Comparison of ENCODE assay signal across 10 mouse cellular contexts in the genomic region with DNA sequence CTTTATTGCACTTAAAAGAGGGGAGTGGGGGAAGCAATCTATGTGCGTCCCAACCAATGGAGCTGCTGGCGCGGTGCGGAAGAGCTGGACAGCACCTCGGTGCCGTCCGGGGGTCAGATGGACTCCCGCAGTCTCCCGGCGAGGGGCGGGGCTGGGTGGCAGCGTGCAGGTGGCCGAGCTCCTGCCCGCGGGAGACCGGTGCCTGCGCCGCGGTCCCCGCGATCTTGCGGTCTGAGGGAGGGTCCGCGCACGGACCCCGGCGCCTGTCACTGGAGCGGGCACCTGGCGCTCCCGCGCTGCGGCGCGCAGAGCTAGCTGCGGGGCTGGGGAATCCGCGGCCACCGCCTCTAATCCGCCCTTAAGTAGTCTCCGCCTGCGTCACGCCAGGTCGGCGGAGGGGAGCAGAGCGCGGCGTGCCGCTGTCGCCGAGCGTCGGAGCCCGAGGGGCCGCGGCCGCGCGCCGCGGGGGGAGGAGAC. TPM values are rescaled to one million over a fixed set of nuclear protein-coding genes. Genes with fewer than 3 reads are reported as not detected.
DNase-seq lines count a peak whose midpoint lies in the region; ATAC-seq and TF ChIP-seq lines count a peak whose summit lies in the region.
"Had no signal": no experiment of that assay in that cellular context is flagged by ENCODE, and none has a peak within 500 bp of the region (broad histone marks: within the 10 kb centered on the region; RNA-seq: fewer than 3 reads in every experiment).

Gene Gjd2, minus strand, starts transcription at position 325 of the 477 bp plus-strand sequence.

- H3K9ac ChIP-seq in ES-Bruce4 (ENCODE audit: low read depth, poor library complexity, severe bottlenecking) = peak within 1 kb of the TSS; percentile 32
- H3K9ac ChIP-seq in liver, embryonic 16.5 days (ENCODE audit: low read depth, low read length) = no peak within 1 kb of the TSS

- no peaks in the 10 kb centered on the region for H3K36me3 ChIP-seq in heart, embryonic 10.5 days
- H3K36me3 ChIP-seq in ES-Bruce4 (ENCODE audit: control insufficient read depth, insufficient read depth, low read length, poor library complexity, severe bottlenecking) = no peaks in the 10 kb centered on the region
- H3K36me3 ChIP-seq in liver, embryonic 16.5 days (ENCODE audit: control insufficient read depth, insufficient read depth) = no peaks in the 10 kb centered on the region

- peak within 1 kb of the TSS; percentile 37 for H3K4me2 ChIP-seq in liver, embryonic 16.5 days (ENCODE audit: low read depth, low read length)

- under 1% methylated on average over 59 of the region's 60 CpGs for WGBS in heart, embryonic 10.5 days
- 1% methylated on average over 56 of the region's 60 CpGs for WGBS in liver, embryonic 16.5 days (ENCODE audit: insufficient replicate concordance)

- no peak for TF ChIP-seq CTCF in ES-Bruce4 (IDR thresholded peaks at IDR 0.05; ENCODE audit: low read depth, low read length)

- intact Hi-C loops in heart, postnatal 25 days (cut with DNase I) = no loop called here
- intact Hi-C loops in heart, postnatal 10 days (cut with DNase I) = no loop called here

- no peak for TF ChIP-seq EP300 in ES-Bruce4 (IDR thresholded peaks at IDR 0.05; ENCODE audit: insufficient read depth, low read depth, low read length)

- DNase-seq in heart, embryonic 10.5 days (ENCODE audit: low spot score) = no peak
- DNase-seq in heart, postnatal 25 days (ENCODE audit: low spot score) = no peak
- DNase-seq in cerebellum, postnatal 36 days = peak; percentile 13 to 25
- DNase-seq in heart, postnatal 10 days = peak; percentile 10 to 13
- DNase-seq in spleen, postnatal 10 days (ENCODE audit: low spot score in 2 of 2) = no peak
- no peak for DNase-seq in ovary, postnatal 14 days (ENCODE audit: low spot score)

- H3K27ac ChIP-seq in heart, embryonic 10.5 days = no peak within 1 kb of the TSS
- H3K27ac ChIP-seq in ES-Bruce4 (ENCODE audit: insufficient read depth, low read length) = no peak within 1 kb of the TSS
- H3K27ac ChIP-seq in liver, embryonic 16.5 days (ENCODE audit: low read length) = no peak within 1 kb of the TSS

- ATAC-seq in liver, embryonic 16.5 days (ENCODE audit: low read depth) = no peak

- TF ChIP-seq POLR2A in ES-Bruce4 (IDR thresholded peaks at IDR 0.05; ENCODE audit: insufficient read depth, low read length) = no peak

- H3K4me1 ChIP-seq in heart, embryonic 10.5 days = peaks cover 14% of the 10 kb centered on the region
- no peaks in the 10 kb centered on the region for H3K4me1 ChIP-seq in ES-Bruce4 (ENCODE audit: control insufficient read depth, insufficient read depth, low read length)
- no peaks in the 10 kb centered on the region for H3K4me1 ChIP-seq in liver, embryonic 16.5 days (ENCODE audit: control insufficient read depth, low read depth, low read length)

- peaks cover 64% of the 10 kb centered on the region for H3K27me3 ChIP-seq in heart, embryonic 10.5 days (ENCODE audit: insufficient read depth, poor library complexity, severe bottlenecking)
- peaks cover 8% of the 10 kb centered on the region; the same call in 1 of the 2 replicates for H3K27me3 ChIP-seq in ES-Bruce4 (ENCODE audit: control insufficient read depth, insufficient read depth, low read length, poor library complexity, severe bottlenecking)
- H3K27me3 ChIP-seq in liver, embryonic 16.5 days (ENCODE audit: control insufficient read depth, insufficient read depth, low read depth, low read length) = peaks cover 26% of the 10 kb centered on the region

- peak within 1 kb of the TSS; percentile 65 for H3K4me3 ChIP-seq in heart, embryonic 10.5 days
- peak within 1 kb of the TSS; percentile 56 for H3K4me3 ChIP-seq in ES-Bruce4 (ENCODE audit: low read depth, low read length)
- peak within 1 kb of the TSS; percentile 34 for H3K4me3 ChIP-seq in liver, embryonic 16.5 days (ENCODE audit: low read depth, low read length)

- H3K9me3 ChIP-seq in heart, embryonic 10.5 days = no peaks in the 10 kb centered on the region
- no peaks in the 10 kb centered on the region for H3K9me3 ChIP-seq in ES-Bruce4 (replicated peaks; ENCODE audit: control insufficient read depth, insufficient read depth, low read length, poor library complexity, severe bottlenecking)
- H3K9me3 ChIP-seq in liver, embryonic 16.5 days (replicated peaks; ENCODE audit: control insufficient read depth, low read length) = no peaks in the 10 kb centered on the region

RNA-seq across cellular contexts. Expression of gene Gjd2, which starts in this region (rescaled TPM):
- polyA plus RNA-seq in heart, embryonic 10.5 days (2016; fragmentation: Nextera tagmentation; extraction: Ambion mirVana) = not detected in 2 replicates
- not detected for total RNA-seq in heart, postnatal 25 days (2021)
- not detected in 2 replicates for polyA plus RNA-seq in ES-Bruce4 (2011; ENCODE audit: insufficient read depth, insufficient read length, low read depth, missing spikeins)
- not detected for total RNA-seq in heart, postnatal 10 days (2021)
- not detected in 2 replicates for polyA plus RNA-seq in liver, embryonic 16.5 days (2015; fragmentation: Nextera tagmentation; extraction: Ambion mirVana)
- total RNA-seq: hematopoietic stem cell, adult 5-6 weeks; MEL had no signal

Comparison
In these comparisons a context has a peak if more than half of its experiments do, and no peak if none do; other contexts are left out.
1. Peak in DNase-seq in heart, postnatal 10 days; RNA of the gene not detected or under 1 TPM.
2. DNase-seq: peak in cerebellum, postnatal 36 days (2 of 2); none in heart, embryonic 10.5 days (single experiment), heart, postnatal 25 days (single experiment), spleen, postnatal 10 days (0 of 2) and ovary, postnatal 14 days (single experiment).
3. Peak in every context shown above with its lines, with median percentiles within 50 percentile points of each other: H3K4me3 ChIP-seq.